Mouse (Mus musculus) left cerebral cortex, postnatal 36 days (tissue): Measurements from ENCODE around the gene Tmpo. TPM values are rescaled to one million over a fixed set of nuclear protein-coding genes. Genes with fewer than 3 reads are reported as not detected.
A peak's percentile ranks its signal among the peaks of the same experiment; 100 is the strongest.
"Not testable (repeated sequence)": the region's sequence is repeated elsewhere in the genome, so short reads cannot be mapped to it uniquely, and the experiment has no call there.

ENCODE experiments used
- DNase-seq, 2 experiments: peaks; one replicate each; pipeline ENCODE4 v3.0.0; 2021 to 2022; ENCODE audit warnings: low spot score in 2 of 2, mixed read lengths in 1 of 2
- intact Hi-C: fragments of 180-260 bp; cut with DNase I; formaldehyde crosslinking; loops from one replicate; pipeline ENCODE4 v1.15.1; 2025
- total RNA-seq, 2 experiments: library from RNA; stranded (reverse); gene quantifications; 2 replicates each; pipeline ENCODE4 v1.2.3; 2021

The Tmpo gene
- total RNA-seq, 2 experiments from 2014 or later, result 34.6 to 41.3 TPM

DNA sequence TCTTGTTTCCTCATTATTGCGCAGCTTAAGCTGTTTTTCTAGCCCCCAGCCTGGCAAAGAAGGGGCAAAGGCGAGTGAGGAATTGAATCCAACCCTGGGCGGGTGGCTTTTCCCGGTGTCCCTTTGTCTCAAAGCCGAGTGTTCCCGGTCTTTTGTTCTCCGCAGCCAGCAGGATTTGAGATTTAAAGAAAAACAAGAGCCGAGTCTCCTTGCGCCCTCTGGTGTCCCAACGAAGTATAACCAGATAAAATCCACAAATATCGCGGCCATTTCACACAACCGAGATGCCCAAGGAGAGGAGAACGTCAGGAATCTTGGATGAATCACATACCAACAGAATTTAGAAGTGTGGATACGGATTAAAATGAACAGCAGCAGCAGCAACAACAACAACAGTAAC lies 6.8 kb upstream of the Tmpo start:
- intact Hi-C loops, result loop anchor here (2.0 to 5.0 kb wide), 2 partner anchors 17 to 49 kb away; no protein-coding TSS in a partner anchor
- peak; percentile 79 to 87 for DNase-seq

DNA sequence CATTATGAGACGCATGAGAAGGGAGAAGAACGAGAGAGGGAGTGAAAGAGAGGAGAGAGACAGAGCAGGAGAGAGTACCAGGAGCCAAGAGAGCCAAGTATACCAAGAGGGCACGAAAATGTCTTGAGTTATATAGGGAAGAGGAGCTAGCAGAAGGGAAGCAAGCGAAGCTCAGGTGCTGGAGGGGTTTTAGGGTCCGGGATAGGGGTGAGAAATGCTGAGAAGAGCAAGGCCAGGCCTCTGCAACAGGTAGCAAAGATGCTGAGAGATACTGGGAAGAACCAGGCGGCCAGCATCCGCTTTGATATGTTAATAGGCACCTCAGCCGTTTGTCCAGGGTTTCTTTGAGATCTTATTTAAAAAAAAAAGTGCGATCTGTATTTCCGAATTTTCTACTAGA lies 6.2 kb upstream of the Tmpo start:
- DNase-seq, result no peak
- intact Hi-C loops, result loop anchor here (5.0 kb wide), 1 partner anchor 50 kb away; no protein-coding TSS in a partner anchor

DNA sequence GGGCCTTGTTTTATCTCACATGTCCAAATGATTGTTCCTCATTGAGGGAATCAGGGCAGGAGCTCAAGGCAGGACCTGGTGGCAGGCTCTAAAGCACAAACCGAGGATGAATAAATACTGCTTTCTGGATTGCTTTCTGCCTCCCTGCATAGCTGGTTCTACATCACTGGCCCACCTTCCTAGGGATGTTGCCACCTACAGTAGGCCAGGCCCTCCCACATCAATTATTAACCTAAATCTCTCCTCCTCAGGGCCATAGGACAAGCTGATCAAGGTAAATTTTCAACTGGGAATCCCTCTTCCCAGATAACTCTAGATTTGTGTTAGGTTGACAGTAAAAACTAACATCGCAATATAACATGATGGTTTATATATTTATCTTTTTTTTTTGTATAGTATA lies 4.6 kb upstream of the Tmpo start:
- intact Hi-C loops, result loop anchor here (5.0 kb wide), 1 partner anchor 52 kb away; no protein-coding TSS in a partner anchor
- DNase-seq, result no peak

DNA sequence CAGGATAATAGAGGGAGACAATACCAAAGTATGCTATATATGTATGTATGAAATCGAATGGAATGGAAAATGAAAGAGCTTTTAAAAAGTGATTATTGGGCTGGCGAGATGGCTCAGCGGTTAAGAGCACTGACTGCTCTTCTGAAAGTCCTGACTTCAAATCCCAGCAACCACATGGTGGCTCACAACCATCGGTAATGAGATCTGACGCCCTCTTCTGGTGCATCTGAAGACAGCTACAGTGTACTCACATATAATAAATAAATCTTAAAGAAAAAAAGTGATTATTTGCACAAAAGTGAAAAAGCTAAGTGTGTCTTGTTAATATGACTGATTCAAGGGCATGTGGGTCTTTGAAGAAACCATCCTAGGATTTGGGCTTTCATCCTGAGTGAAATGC lies 3.8 kb upstream of the Tmpo start:
- intact Hi-C loops, result loop anchor here (5.0 kb wide), 1 partner anchor 52 kb away; no protein-coding TSS in a partner anchor
- DNase-seq, result not testable (repeated sequence)

DNA sequence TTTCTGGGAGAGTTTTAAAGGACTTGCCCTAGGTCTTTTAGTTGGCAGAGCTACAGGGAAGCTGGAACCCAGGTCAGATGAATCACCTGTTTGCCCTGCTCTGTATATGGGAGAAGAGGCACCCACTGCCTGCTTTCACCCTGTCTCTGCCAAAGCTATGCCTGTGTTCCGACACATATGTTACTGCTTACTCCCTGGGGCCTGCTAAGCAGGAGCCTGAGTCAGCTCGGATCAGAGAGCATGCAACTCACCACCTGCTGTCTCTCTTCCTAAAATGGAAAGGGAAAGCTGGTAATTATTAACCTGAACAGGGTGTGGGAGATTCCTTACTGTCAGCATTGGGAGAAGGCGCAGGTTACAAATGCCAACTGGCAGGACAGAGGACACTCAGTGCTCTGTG lies 2.2 kb upstream of the Tmpo start:
- intact Hi-C loops, result no loop called here
- no peak for DNase-seq

DNA sequence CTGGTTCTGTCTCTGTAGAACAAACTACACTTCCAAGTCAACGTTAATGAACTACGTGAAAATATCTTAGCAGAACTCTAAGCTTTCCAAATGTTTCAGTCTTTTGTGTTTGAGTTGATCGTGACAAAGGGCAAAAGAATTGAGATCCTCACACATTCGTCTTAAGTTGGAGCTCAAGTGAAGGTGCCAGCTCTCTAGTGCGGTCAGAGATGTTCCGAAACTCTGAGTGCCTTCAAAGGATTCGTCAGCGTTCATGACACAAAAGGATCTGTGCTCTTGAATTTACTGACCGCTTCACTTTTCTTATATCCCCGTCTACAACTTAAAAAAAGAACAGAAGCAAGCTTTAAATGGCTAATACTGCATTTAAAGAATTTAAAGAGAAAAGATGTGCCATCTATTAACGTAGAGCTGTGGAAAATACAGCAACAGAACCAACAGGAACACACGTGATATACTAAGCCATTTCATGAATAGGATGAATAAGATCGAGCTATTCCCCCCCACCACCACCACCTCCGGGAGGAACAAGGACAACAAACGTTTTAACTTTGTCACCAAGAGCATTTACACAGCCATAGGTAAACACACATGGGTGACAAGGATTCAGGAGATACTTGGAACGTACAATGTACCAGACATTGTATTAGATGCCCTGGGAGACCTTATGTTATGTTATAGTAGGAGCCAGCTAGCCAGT lies 1.3 kb upstream of the Tmpo start:
- intact Hi-C loops, result no loop called here
- DNase-seq, result no peak

DNA sequence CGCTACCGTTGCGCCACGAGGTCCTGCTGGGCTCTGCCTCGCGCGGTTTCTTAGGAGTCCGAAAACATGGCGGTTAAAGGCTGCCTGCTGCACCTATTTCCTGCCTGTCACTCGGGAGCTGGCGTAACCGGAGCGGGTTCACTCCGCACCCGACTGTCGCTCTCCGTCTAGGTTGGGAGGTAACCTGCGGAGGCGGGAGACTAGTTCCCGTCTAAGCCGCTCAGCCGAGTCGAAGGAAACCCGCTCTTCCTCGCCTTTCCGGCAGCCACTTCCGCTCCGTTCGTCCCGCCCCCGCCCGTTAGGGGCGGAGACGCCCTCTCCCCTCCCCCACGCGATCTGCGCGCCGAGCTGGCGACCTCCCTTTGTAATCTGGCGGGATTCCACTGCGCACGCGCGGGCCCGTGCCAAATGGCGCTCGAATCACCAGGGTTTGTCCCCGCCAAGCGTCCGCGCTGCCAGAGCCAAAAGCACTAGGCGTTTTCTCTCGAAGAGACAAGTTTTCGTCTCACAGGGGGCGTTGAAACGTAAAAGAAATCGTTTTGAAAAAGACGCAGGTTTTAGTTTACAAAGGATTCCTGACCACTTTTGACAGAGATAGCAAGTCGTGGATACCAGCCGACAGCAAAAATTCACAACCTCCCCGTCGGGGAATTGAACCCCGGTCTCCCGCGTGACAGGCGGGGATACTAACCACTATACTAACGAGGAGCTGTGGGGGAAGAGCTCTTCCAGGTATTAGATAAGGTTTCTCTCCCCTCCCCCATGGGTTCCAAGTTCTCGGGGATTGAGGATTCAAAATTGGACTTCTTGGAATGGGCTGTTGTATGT lies 560 bp upstream of the Tmpo start:
- DNase-seq, result peak; percentile 98
- intact Hi-C loops, result no loop called here

DNA sequence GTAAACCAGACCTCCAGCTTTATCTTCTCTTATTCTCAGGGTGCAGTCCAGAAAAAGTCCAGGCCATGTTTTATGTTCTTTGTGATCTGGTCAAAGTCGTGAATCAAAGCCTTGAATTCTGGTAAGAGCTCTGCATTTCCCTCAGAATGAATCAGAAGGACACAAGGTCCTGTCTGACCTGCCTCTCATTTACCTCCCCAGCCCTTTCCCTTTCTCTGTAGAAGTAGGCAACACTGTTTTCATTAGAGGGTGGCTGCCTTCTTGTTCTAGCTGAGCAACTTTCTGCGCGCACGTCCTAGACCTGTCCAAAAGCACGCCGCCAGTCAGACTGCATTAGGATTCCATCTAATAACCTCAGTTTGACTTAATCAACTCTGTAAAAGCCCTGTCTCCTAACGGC lies 814 bp downstream of the Tmpo start:
- DNase-seq, result no peak
- intact Hi-C loops, result no loop called here

DNA sequence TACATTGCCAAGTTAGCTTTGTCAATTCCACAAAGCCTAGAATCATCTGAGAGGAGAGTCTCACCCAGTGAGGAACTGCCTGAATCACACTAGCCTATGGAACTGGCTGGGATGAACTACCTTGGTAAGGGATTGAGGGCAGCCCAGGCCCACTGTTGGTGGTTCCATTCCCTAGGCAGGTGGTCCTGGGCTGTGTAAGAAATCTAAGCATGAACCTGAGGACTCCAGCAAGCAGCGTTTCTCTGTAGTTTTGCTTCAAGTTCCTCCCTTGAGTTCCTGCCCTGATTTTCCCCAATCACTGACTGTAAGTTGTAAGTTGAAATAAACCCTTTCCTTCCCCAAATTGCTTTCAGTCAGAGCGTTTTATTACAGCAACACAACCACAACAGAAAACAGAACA lies 1.3 kb downstream of the Tmpo start:
- intact Hi-C loops, result no loop called here

DNA sequence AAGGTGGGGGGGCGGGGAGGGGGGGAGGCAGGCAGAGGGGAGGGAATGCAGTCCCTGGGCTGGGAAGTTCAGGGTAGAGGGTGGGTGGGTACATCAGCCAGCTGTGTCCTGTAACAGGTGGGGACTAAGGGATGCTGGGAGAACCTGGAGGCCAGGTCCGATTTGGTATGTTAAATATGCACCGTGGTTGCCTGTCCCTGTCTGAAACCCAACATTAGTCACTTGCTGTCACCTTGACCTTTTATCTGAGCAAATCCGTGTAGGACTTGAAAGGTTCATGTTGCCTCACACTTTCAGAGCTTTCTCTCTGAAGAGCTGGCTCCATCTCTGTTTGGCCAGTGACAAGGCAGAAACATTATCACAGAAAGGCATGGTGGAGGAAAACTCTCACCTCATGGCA lies 3.9 kb downstream of the Tmpo start:
- intact Hi-C loops, result no loop called here
- DNase-seq, result no peak

More for the DNA sequence above, 1.3 kb downstream of the Tmpo start:
- DNase-seq, result no peak

DNA sequence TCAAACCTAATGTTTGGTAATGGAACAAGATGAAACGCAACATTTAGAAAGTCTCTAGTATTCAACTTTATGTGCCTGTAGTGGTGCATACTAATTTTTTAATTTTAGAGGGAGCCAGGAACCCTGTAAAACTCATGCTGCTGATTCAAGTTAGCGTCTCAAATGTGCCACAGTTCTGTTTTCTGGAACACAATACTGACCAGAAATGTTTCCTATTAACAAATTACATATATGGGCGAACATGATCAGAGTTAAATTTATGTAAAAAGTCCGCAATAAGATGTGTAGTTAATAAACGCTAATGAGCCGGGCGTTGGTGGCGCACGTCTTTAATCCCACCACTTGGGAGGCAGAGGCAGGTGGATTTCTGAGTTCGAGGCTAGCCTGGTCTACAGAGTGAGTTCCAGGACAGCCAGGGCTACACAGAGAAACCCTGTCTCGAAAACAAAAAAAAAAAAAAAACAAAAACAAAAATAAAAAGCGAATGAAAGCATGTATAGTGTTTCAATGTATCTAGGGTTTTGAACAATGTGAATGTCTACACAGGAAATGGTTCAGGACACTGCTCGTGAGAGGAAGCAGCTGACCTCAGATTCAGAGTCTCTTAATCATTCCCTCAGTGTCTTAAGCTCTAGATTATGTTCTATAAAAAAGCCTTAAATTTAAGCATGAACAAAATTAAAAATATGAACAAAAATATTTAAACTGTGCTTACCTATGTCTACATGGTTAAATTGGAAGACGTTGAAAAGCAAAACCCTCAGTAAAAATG lies 8.6 kb downstream of the Tmpo start:
- DNase-seq, result no peak
- intact Hi-C loops, result no loop called here

DNA sequence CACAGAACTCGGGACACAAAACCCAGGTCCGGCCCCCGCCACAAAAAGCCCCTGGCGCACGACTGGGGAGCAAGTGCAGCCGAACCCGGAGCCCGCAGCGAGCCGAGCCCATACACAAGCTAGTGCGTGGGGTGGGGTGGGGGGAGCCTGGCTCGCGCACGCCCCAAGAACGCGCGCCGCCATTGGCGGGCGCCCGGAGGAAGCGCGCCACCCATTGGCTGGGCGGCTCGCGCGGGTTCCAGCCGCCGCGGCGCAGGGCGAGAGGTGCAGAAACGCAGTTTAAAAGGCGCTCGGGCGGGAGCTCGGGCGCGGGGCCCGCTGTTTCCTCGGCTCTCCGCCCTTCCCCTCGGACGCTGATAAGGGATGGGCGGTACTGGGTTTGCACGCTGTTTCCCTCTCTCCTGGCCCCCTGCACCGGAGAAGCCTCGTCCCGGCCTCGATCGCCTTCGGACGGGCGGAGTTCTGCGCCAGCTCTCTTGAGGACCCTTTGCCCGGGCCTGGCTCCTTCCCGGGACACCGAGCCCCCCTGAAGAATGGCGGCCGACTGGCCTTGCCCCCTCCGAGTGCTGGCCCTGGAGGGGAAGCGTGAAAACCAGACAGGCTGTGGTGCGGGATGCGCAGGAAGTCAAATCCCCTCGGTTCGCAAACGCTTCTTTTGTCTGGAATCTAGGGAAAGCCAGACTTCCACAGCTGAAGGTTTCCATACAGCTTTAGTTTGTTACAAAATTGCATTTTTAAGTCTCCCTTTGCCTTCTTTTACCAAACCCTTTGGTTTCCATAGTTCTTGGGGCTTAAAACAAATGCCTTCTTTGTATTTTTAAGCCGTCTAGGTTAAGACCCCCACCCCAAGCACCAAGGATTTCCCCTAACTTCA lies 9.4 kb downstream of the Tmpo start:
- intact Hi-C loops, result loop anchor here (2.0 kb wide), 2 partner anchors 17 to 65 kb away; no protein-coding TSS in a partner anchor
- DNase-seq, result peak; percentile 95 to 98

DNA sequence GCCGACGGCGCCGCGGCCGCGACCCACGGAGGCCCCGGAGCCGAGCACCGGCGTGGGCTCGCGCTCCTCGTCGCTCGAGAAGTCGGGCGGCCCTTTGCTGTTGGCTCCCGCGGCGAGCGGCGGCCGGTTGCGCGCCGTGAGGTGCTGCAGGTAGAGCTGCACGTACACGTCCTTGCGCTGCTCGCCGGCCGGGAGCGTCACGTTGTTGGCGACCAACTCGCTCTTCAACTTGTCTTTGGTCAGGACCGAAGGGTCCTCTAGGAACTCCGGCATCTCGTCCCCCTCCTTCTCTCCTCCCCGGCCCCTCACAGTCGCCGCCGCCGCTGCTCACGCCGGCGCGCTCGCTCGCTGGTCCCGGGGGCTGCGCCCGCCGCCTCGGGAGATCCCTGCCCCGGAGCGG lies 10.1 kb downstream of the Tmpo start:
- intact Hi-C loops, result loop anchor here (2.0 kb wide), 2 partner anchors 18 to 66 kb away; no protein-coding TSS in a partner anchor
- no peak for DNase-seq

DNA sequence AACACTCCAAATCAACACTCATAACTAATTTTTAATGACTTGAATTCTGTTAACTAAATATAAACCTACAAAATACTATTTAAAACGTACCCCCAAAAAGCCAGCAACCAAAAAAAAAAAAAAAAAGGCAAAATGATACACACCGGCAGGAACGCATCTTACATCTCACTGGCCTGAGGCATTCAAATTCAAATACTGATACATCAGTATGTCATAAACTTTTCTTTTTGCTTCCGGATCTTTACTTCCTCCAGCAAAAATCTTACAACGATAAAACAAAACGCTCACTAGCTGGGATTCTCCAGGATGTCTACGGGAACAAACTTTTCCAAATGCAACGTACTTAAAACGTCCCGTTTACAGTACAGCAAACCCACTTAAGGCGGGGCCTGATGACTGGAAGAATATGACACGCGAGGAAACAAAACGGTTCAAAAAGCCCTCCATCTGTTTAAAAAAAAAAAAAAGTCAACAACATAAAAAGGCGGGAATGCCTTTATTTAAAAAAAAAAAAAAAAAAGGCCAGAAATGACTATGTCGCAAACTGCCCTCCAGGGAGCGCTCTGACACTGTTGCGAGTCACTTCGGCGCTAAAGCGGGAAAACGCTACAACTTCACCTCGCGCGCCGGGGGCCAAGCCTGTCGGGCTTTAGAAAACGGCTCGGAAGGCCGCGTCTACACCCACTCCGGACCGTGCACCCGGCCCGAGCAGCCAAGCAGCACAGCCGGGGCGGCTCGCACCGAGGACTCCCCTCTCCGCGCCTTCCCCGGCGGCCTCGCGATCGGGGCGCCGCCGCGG lies 10.8 kb downstream of the Tmpo start:
- intact Hi-C loops, result loop anchor here (2.0 kb wide), 2 partner anchors 18 to 66 kb away; no protein-coding TSS in a partner anchor
- peak; percentile 81 to 82 for DNase-seq

DNA sequence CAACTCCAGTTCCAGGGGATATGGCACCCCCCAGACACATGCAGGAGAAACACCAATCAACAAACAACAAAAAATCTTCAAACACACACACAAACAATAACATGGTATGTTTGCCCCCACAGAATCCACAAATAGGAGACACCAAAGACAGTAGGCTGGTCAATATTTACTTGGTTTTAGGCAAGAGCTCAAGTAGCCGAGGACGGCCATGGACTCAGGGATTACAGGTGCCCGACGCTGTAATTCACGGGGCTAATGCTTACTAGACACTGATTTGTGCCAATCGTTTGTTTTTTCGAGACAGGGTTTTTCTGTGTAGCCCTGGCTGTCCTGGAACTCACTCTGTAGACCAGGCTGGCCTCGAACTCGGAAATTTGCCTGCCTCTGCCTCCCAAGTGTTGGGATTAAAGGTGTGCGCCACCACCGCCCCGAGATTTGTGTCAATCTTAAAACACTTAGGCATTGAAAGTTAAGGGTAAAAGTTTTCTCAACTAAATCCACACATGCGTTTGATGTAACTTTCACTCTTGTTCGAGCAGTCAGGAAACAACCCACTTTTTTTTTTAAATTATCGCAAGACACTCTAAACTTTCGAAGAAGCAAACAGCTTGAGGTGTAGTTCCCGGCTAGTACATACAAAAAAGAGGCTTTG lies 11.6 kb downstream of the Tmpo start:
- intact Hi-C loops, result loop anchor here (2.0 kb wide), 2 partner anchors 19 to 67 kb away; no protein-coding TSS in a partner anchor
- DNase-seq, result no peak

DNA sequence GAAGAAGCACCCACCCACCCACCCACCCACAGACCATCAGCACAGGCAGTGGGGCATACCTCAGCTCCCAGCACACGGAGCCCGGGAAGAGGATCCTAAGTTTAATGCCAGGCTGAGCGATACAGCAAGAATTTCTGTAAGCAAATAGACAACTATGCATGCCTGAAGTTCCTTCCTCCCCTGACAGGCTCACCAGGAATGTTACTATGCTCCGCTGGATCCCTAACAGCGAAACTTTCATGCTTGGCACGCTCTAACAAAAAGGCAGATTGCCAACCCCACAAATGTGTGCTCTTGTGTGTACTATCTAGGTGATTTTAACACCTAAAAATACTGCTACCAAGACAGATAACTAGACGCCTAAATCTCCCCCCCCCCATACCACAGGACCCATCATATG lies 13.8 kb downstream of the Tmpo start:
- intact Hi-C loops, result no loop called here
- no peak for DNase-seq

DNA sequence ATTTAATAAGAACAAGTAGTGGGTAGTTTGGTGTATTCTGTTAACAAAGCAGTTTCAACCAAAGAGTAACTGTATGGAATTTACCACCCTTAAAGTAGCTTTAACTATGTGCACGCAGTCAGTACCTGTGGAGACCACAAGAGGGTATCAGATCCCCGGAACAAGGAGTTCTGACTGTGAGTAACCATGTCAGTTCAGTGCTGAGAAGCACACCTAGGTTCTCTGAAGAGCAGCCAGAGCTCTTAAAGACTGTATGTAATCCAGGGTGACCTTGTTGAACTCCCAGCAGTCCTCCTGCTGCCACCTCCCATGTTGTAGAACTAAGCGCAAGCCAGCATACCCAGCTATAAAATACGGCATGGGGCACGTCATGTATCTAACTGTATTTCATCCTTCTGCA lies 14.2 kb downstream of the Tmpo start:
- DNase-seq, result no peak
- intact Hi-C loops, result no loop called here

DNA sequence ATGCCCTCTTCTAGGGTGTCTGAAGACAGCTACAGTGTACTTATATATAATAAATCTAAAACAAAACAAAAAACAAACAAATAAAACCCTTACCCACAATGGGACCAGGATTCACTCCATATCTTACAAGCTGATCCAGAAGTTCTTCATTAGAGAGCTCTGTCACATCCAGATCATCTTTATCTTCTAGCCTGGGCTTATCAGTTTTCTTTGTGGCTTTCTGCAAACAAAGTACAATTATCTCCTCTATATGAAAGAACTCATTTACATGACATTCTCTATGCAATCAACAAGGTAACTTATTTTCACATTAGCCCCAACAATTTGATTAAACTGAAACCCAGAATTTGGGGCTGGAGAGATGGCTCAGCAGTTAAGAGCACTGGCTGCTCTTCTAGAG lies 15.3 kb downstream of the Tmpo start:
- intact Hi-C loops, result no loop called here
- DNase-seq, result no peak
